Mouse (Mus musculus): Measurements from ENCODE around the gene Sort1.
A peak's percentile ranks its signal among the peaks of the same experiment; 100 is the strongest.

The Sort1 gene

DNA sequence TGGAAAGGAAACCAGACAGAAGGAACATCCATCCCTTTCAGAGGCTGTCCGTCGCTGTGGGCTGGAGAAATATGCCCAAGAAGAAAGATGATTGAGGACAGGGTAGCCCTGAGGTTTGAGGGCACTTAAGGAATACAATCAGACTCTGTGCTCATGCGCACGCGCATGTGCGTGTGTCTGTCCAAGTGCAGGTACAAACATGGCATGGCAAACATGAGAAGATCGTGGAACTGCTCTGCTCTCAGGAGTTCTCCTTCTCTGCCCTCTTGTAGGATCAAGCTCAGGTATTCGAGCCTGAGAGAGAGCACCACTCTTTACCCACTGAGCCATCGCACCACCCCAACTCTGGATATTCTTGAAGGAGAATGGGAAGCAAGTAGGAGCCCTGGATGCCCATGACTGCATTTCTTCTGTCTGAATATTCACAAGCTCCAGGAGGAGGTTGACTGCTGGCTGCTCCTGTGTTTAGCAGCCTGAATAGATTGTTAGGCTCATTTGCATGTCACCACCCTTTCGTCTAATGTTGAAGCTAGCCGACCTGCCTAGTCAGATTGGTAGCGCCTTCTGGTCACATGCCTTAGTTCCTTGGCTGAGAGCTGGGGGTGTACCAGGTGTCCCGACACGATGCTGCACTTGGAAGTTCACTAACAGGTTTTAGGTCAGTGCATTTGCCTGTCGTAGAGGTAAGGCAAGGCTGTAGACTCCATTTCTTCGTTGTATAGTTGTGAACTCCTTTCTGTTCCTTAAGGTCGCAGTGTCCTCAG is 7.3 kb downstream of the Sort1 start:
- no peaks in the 10 kb centered on the region for H3K9me3 ChIP-seq (ENCODE audit: low read length)
- peaks cover 68% of the 10 kb centered on the region for H3K4me1 ChIP-seq (replicated peaks; ENCODE audit: low read depth, low read length)
- no peak overlapping the region for H3K4me3 ChIP-seq (replicated peaks; ENCODE audit: low read length)
- no peak for TF ChIP-seq NANOG (IDR thresholded peaks at IDR 0.05; ENCODE audit: borderline replicate concordance, low read length)
- no peak for TF ChIP-seq POU5F1 (IDR thresholded peaks at IDR 0.05; ENCODE audit: borderline replicate concordance, low read length)
- TF ChIP-seq CTCF (conservative IDR thresholded peaks at IDR 0.05; ENCODE audit: low read length), result no peak
- peaks cover 3% of the 10 kb centered on the region; the same call in 1 of the 2 replicates for H3K27me3 ChIP-seq (ENCODE audit: insufficient read depth, low read length)
- no peaks in the 10 kb centered on the region for H3K36me3 ChIP-seq (ENCODE audit: insufficient read depth, low read length)

DNA sequence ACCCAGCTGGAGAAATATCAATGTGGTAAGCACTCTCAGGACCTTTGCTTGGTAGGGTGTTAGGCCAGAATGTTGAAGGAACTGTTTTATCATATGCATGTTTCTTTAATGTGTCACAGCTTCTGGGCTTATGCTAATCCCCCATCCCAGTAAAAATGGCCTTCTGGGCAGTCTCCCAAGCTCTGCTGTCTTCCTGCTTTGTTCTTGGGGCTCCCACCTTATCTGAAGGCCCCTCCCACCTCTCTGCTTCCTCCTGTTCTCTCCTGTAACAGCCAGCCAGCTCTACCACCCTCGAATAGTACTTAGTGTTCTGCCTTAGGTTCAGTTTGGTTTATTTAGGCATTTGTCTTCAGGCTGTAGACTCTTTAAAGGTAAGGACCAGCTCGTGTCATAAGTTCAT is 10.5 kb downstream of the Sort1 start:
- no peaks in the 10 kb centered on the region for H3K9me3 ChIP-seq (ENCODE audit: low read length)
- H3K27me3 ChIP-seq (ENCODE audit: insufficient read depth, low read length), result no peaks in the 10 kb centered on the region
- H3K4me1 ChIP-seq (replicated peaks; ENCODE audit: low read depth, low read length), result peaks cover 66% of the 10 kb centered on the region
- no peak overlapping the region for H3K4me3 ChIP-seq (replicated peaks; ENCODE audit: low read length)
- no peaks in the 10 kb centered on the region for H3K36me3 ChIP-seq (ENCODE audit: insufficient read depth, low read length)
- no peak for TF ChIP-seq POU5F1 (IDR thresholded peaks at IDR 0.05; ENCODE audit: borderline replicate concordance, low read length)
- TF ChIP-seq CTCF (conservative IDR thresholded peaks at IDR 0.05; ENCODE audit: low read length), result no peak
- TF ChIP-seq NANOG (IDR thresholded peaks at IDR 0.05; ENCODE audit: borderline replicate concordance, low read length), result no peak

GRCm38 (mm10) chr3:108295379-108296219 is 11.7 kb downstream of the Sort1 start:
- H3K4me3 ChIP-seq (replicated peaks; ENCODE audit: low read length), result peak overlapping the region; percentile 62
- peaks cover 61% of the 10 kb centered on the region for H3K4me1 ChIP-seq (replicated peaks; ENCODE audit: low read depth, low read length)
- no peaks in the 10 kb centered on the region for H3K36me3 ChIP-seq (ENCODE audit: insufficient read depth, low read length)
- no peaks in the 10 kb centered on the region for H3K9me3 ChIP-seq (ENCODE audit: low read length)
- no peaks in the 10 kb centered on the region for H3K27me3 ChIP-seq (ENCODE audit: insufficient read depth, low read length)
- TF ChIP-seq NANOG (IDR thresholded peaks at IDR 0.05; ENCODE audit: borderline replicate concordance, low read length) (no peak), CTCF (conservative IDR thresholded peaks at IDR 0.05; ENCODE audit: low read length) (no peak), POU5F1 (IDR thresholded peaks at IDR 0.05; ENCODE audit: borderline replicate concordance, low read length) (no peak)

DNA sequence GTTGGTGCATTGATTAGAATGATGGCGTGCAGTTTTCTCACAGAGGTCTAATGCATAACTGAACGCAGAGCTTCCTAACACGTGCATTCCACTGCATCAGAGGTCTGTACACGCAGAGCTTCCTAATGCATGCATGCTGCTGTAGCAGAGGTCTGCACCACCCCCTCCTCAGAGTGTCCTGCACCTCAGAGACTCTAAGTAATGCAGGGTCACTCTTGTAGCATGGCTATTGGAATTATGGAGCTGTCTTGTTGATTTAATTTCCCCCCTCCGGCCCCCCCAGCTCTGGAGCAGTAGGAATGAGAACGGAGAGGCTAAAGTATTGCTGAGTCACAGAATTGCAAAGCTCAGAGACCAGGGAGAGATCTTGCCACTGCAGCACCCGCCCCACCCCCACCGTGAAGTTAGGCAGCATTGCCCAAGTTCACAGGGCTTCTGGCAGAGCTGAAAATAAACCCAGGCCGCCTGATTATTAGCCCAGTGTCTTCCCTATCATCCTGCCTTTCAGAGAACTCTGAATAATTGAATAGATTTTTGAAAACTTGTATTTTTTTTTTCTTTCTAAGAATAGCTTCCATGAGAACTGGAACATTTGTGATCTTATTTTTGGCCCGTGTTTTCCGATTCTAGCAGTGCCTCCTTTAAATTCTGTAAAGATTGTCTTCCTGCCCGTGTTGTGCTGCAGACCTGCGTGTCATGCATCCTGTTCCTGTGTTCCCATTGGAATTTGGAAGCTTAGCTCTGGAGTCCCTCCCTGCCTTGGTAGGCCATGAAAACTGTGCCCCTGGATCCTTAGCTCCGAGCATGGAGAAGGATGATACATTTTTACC is 12.6 kb downstream of the Sort1 start:
- TF ChIP-seq POU5F1 (IDR thresholded peaks at IDR 0.05; ENCODE audit: borderline replicate concordance, low read length) (no peak), NANOG (IDR thresholded peaks at IDR 0.05; ENCODE audit: borderline replicate concordance, low read length) (no peak), CTCF (conservative IDR thresholded peaks at IDR 0.05; ENCODE audit: low read length) (no peak)
- Histone ChIP-seq H3K4me1 (replicated peaks; ENCODE audit: low read depth, low read length) (peaks cover 54% of the 10 kb centered on the region), H3K4me3 (replicated peaks; ENCODE audit: low read length) (peak overlapping the region; percentile 62), H3K27me3 (ENCODE audit: insufficient read depth, low read length) (no peaks in the 10 kb centered on the region), H3K36me3 (ENCODE audit: insufficient read depth, low read length) (no peaks in the 10 kb centered on the region), H3K9me3 (ENCODE audit: low read length) (no peaks in the 10 kb centered on the region)

DNA sequence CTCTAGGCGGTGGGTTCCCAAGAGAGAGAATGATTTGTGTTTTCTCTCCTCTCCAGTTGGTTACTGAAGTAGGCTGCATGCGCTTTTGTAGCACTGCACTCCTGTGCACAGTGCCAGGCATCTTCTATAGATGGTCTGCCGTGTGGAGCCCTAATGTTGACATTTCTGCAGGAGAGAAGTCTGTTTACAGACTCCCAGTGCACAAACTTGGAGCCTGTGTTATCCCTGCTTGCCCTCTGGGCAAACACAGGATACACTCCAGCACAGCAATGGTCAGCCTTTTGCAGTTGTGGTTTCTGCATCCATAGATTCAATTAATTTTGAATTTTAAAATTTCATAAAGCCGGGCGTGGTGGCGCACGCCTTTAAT is 13.2 kb downstream of the Sort1 start:
- H3K9me3 ChIP-seq (ENCODE audit: low read length), result no peaks in the 10 kb centered on the region
- no peaks in the 10 kb centered on the region for H3K36me3 ChIP-seq (ENCODE audit: insufficient read depth, low read length)
- H3K4me3 ChIP-seq (replicated peaks; ENCODE audit: low read length), result peak overlapping the region; percentile 62
- peaks cover 48% of the 10 kb centered on the region for H3K4me1 ChIP-seq (replicated peaks; ENCODE audit: low read depth, low read length)
- TF ChIP-seq POU5F1 (IDR thresholded peaks at IDR 0.05; ENCODE audit: borderline replicate concordance, low read length) (no peak), CTCF (conservative IDR thresholded peaks at IDR 0.05; ENCODE audit: low read length) (no peak), NANOG (IDR thresholded peaks at IDR 0.05; ENCODE audit: borderline replicate concordance, low read length) (no peak)
- no peaks in the 10 kb centered on the region for H3K27me3 ChIP-seq (ENCODE audit: insufficient read depth, low read length)

GRCm38 (mm10) chr3:108297603-108298553 is 14.0 kb downstream of the Sort1 start:
- Histone ChIP-seq H3K9me3 (ENCODE audit: low read length) (no peaks in the 10 kb centered on the region), H3K36me3 (ENCODE audit: insufficient read depth, low read length) (no peaks in the 10 kb centered on the region), H3K4me1 (replicated peaks; ENCODE audit: low read depth, low read length) (peaks cover 48% of the 10 kb centered on the region), H3K4me3 (replicated peaks; ENCODE audit: low read length) (0 out of 2 replicates have a peak overlapping the region, but pooled peaks have one; percentile 3), H3K27me3 (ENCODE audit: insufficient read depth, low read length) (no peaks in the 10 kb centered on the region)
- TF ChIP-seq NANOG (IDR thresholded peaks at IDR 0.05; ENCODE audit: borderline replicate concordance, low read length) (no peak), CTCF (conservative IDR thresholded peaks at IDR 0.05; ENCODE audit: low read length) (no peak), POU5F1 (IDR thresholded peaks at IDR 0.05; ENCODE audit: borderline replicate concordance, low read length) (no peak)

- Histone ChIP-seq H3K9me3 (ENCODE audit: low read length) (no peaks in the 10 kb centered on the region), H3K27me3 (ENCODE audit: insufficient read depth, low read length) (no peaks in the 10 kb centered on the region), H3K4me1 (replicated peaks; ENCODE audit: low read depth, low read length) (peaks cover 50% of the 10 kb centered on the region), H3K36me3 (ENCODE audit: insufficient read depth, low read length) (no peaks in the 10 kb centered on the region), H3K4me3 (replicated peaks; ENCODE audit: low read length) (no peak overlapping the region)
- TF ChIP-seq POU5F1 (IDR thresholded peaks at IDR 0.05; ENCODE audit: borderline replicate concordance, low read length) (no peak), NANOG (IDR thresholded peaks at IDR 0.05; ENCODE audit: borderline replicate concordance, low read length) (no peak), CTCF (conservative IDR thresholded peaks at IDR 0.05; ENCODE audit: low read length) (no peak)
Observed at GRCm38 (mm10) chr3:108300455-108301030, 16.7 kb downstream of the Sort1 start.
